Comparison of ENCODE assay signal across 9 mouse cellular contexts in the genomic region with DNA sequence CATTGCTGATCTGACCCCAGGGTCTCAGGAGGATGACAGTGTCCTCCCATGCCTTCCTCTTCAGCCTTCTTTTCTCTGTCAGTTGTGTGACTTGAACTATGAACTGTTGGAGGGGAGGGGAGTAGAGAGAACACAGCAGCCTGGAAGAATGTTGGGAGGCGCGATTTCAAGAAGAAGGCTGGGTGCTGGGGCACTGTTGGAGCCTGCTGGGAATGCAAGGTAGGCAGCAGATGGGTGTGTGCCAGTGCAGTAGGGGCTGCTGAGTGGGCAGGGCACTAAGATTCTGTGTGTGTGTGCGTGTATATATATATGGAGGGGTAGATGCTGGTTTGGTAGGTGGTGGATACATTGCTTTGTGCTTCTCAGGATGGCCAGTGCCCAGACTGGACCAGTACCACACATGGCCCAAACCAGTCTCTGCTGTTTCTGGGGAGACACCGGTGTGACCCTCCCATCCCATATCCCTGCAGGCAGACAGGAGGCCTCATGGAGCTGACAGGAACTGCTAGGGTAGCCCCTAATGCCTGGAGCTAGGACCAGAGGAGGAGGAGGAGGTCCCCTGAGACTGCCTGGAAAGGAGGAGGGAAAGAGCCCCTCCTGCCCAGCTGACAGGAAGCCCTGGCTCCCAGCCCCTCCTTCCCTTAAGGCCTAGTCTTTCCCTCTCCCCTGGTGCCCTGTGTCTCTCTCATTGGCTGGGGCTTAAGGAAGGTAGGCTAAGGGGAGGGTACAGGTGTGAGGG. TPM values are rescaled to one million over a fixed set of nuclear protein-coding genes. Genes with fewer than 3 reads are reported as not detected.
A peak's percentile ranks its signal among the peaks of the same experiment; 100 is the strongest.
DNase-seq lines count a peak whose midpoint lies in the region; ATAC-seq lines count a peak whose summit lies in the region.
"Had no signal": no experiment of that assay in that cellular context is flagged by ENCODE, and none has a peak within 500 bp of the region (broad histone marks: within the 10 kb centered on the region; RNA-seq: fewer than 3 reads in every experiment).

No protein-coding gene starts in this region.

- no peak for ATAC-seq in hindbrain, embryonic 13.5 days (ENCODE audit: low FRiP score)
- no peak for ATAC-seq in midbrain, embryonic 13.5 days

- H3K36me3 ChIP-seq in hindbrain, embryonic 13.5 days = peaks cover 3% of the 10 kb centered on the region; the same call in 1 of the 2 replicates
- no peaks in the 10 kb centered on the region for H3K36me3 ChIP-seq in midbrain, embryonic 13.5 days
- H3K36me3 ChIP-seq: liver, embryonic 13.5 days had no signal

- peak overlapping the region; percentile 55 for H3K9ac ChIP-seq in hindbrain, embryonic 13.5 days
- H3K9ac ChIP-seq in midbrain, embryonic 13.5 days (replicated peaks) = peak overlapping the region; percentile 42; the same call in 1 of the 2 replicates
- H3K9ac ChIP-seq: liver, embryonic 13.5 days had no signal

- H3K4me1 ChIP-seq in hindbrain, embryonic 13.5 days (replicated peaks) = peaks cover 92% of the 10 kb centered on the region
- H3K4me1 ChIP-seq in midbrain, embryonic 13.5 days (replicated peaks) = peaks cover 90% of the 10 kb centered on the region

- peak overlapping the region; percentile 78 for H3K27ac ChIP-seq in hindbrain, embryonic 13.5 days
- H3K27ac ChIP-seq in midbrain, embryonic 13.5 days = peak overlapping the region; percentile 39; the same call in 1 of the 2 replicates
- H3K27ac ChIP-seq: liver, embryonic 13.5 days had no signal

- no peaks in the 10 kb centered on the region for H3K27me3 ChIP-seq in hindbrain, embryonic 13.5 days
- no peaks in the 10 kb centered on the region for H3K27me3 ChIP-seq in midbrain, embryonic 13.5 days

- peak; percentile 52 for DNase-seq in cerebellum, adult 9-10 months
- DNase-seq in cerebellum, adult 8-10 months = no peak
- DNase-seq in right cerebral cortex, postnatal 25 days = peak; percentile 66
- DNase-seq in right cerebral cortex, postnatal 10 days (ENCODE audit: low spot score in 2 of 2) = no peak
- DNase-seq in urinary bladder, adult 18-20 months (ENCODE audit: low spot score in 2 of 2) = no peak
- DNase-seq in adipocyte (ENCODE audit: low spot score) = no peak
- DNase-seq: liver, embryonic 13.5 days had no signal

- H3K9me3 ChIP-seq in hindbrain, embryonic 13.5 days = no peaks in the 10 kb centered on the region
- H3K9me3 ChIP-seq in midbrain, embryonic 13.5 days = no peaks in the 10 kb centered on the region
- H3K9me3 ChIP-seq: liver, embryonic 13.5 days had no signal

- WGBS in hindbrain, embryonic 13.5 days = 48% methylated on average over 4 of the region's 4 CpGs
- WGBS in midbrain, embryonic 13.5 days = 48% methylated on average over 4 of the region's 4 CpGs

- peak overlapping the region; percentile 100 for H3K4me2 ChIP-seq in hindbrain, embryonic 13.5 days
- H3K4me2 ChIP-seq in midbrain, embryonic 13.5 days (replicated peaks) = peak overlapping the region; percentile 99
- H3K4me2 ChIP-seq: liver, embryonic 13.5 days had no signal

- H3K4me3 ChIP-seq in hindbrain, embryonic 13.5 days = no peak overlapping the region
- H3K4me3 ChIP-seq in midbrain, embryonic 13.5 days (replicated peaks) = no peak overlapping the region
- H3K4me3 ChIP-seq: liver, embryonic 13.5 days had no signal

RNA-seq across cellular contexts. Expression of a gene that starts 5.8 kb away (rescaled TPM):
- 11.0 and 12.5 TPM in 2 replicates for polyA plus RNA-seq in hindbrain, embryonic 13.5 days (2015; fragmentation: Nextera tagmentation; extraction: Ambion mirVana)
- polyA plus RNA-seq in midbrain, embryonic 13.5 days (2015; fragmentation: Nextera tagmentation; extraction: Ambion mirVana) = 10.4 and 12.6 TPM in 2 replicates

RNA-seq across cellular contexts. Expression of a gene that starts 43.0 kb away (rescaled TPM):
- polyA plus RNA-seq in hindbrain, embryonic 13.5 days (2015; fragmentation: Nextera tagmentation; extraction: Ambion mirVana) = 0.13 TPM in 1 of 2 replicates, not detected in the other
- 0.12 TPM in 1 of 2 replicates, not detected in the other for polyA plus RNA-seq in midbrain, embryonic 13.5 days (2015; fragmentation: Nextera tagmentation; extraction: Ambion mirVana)

Comparison
In these comparisons a context has a peak if more than half of its experiments do, and no peak if none do; other contexts are left out.
1. DNase-seq: peak in cerebellum, adult 9-10 months (single experiment) and right cerebral cortex, postnatal 25 days (single experiment); none in cerebellum, adult 8-10 months (single experiment), right cerebral cortex, postnatal 10 days (0 of 2), urinary bladder, adult 18-20 months (0 of 2) and adipocyte (single experiment).